Mouse (Mus musculus): Measurements from ENCODE around the gene Disc1.

- no peak for TF ChIP-seq POLR2A (IDR thresholded peaks at IDR 0.05; ENCODE audit: low read depth, low read length)
- TF ChIP-seq CTCF (IDR thresholded peaks at IDR 0.05; ENCODE audit: extremely low read depth, insufficient read depth, insufficient read length, insufficient replicate concordance) = no peak
Observed at GRCm38 (mm10) chr8:125223031-125223753, 169.2 kb downstream of the Disc1 start.
